Mouse (Mus musculus) small intestine, adult 2 months (tissue): Measurements from ENCODE around the gene Olfml3. TPM values are rescaled to one million over a fixed set of nuclear protein-coding genes. Genes with fewer than 3 reads are reported as not detected.
A peak's percentile ranks its signal among the peaks of the same experiment; 100 is the strongest.

Experiments
- H3K27ac ChIP-seq: fragments of 200-500 bp; 2 replicates; pipeline ENCODE4 v1.5.1; 2012; ENCODE audit warnings: low read depth, low read length, control low read depth, inconsistent platforms; ENCODE audit not compliant: insufficient read depth
- H3K27me3 ChIP-seq: fragments of 200-500 bp; 2 replicates; pipeline ENCODE4 v1.6.1; 2012; ENCODE audit warnings: mild to moderate bottlenecking, moderate library complexity, low read length, inconsistent platforms; ENCODE audit not compliant: control insufficient read depth, insufficient read depth
- H3K36me3 ChIP-seq: fragments of 200-500 bp; 2 replicates; pipeline ENCODE4 v1.6.1; 2012; ENCODE audit warnings: mild to moderate bottlenecking, low read length, control low read depth, inconsistent platforms; ENCODE audit not compliant: control insufficient read depth, insufficient read depth
- H3K4me1 ChIP-seq: fragments of 200-500 bp; 2 replicates; pipeline ENCODE4 v1.6.1; 2012; ENCODE audit warnings: low read length, inconsistent platforms, mixed read lengths; ENCODE audit not compliant: control insufficient read depth, insufficient read depth, insufficient read length
- H3K4me3 ChIP-seq: fragments of 200-500 bp; 2 replicates; pipeline ENCODE4 v1.5.1; 2012; ENCODE audit warnings: low read depth, mild to moderate bottlenecking, control low read depth, inconsistent platforms, low read length, moderate library complexity
- CTCF ChIP-seq: fragments of 200-500 bp; IDR thresholded peaks from 2 replicates; pipeline ENCODE4 v1.5.1; 2012; ENCODE audit warnings: low read depth, mild to moderate bottlenecking, control low read depth, inconsistent platforms, low read length, moderate library complexity, mixed read lengths; ENCODE audit not compliant: insufficient replicate concordance, insufficient read length; ENCODE audit errors: extremely low read depth
- POLR2A ChIP-seq: fragments of 200-500 bp; IDR thresholded peaks from 2 replicates; pipeline ENCODE4 v1.6.1; 2012; ENCODE audit warnings: low read depth, mild to moderate bottlenecking, control low read depth, inconsistent platforms, low read length, moderate library complexity
- WGBS: fragments of 180-500 bp; shearing (Covaris S2); methylation state at CpG from one replicate; pipeline ENCODE4 v1.1.7; 2018; 5-methylcytosine and 5-hydroxymethylcytosine counted together
- polyA plus RNA-seq: library from polyadenylated mRNA; depleted of rRNA; stranded (reverse); fragments of >200 nt; gene quantifications from 2 replicates; pipeline ENCODE4 v1.2.3, GENCODE M21; 2012

Gene Olfml3
- polyA plus RNA-seq, 1 experiment: 5.7 TPM

- no peaks in the 10 kb centered on the region for H3K27me3 ChIP-seq
- WGBS: 69% methylated on average over 5 of the region's 5 CpGs
- peaks cover 30% of the 10 kb centered on the region for H3K36me3 ChIP-seq
- TF ChIP-seq POLR2A: no peak
- TF ChIP-seq CTCF: no peak
- no peaks in the 10 kb centered on the region; the same call in 1 of the 2 replicates for H3K4me1 ChIP-seq
- no peak overlapping the region for H3K4me3 ChIP-seq
- H3K27ac ChIP-seq: no peak overlapping the region
Measured at GRCm38 (mm10) chr3:103740342-103740741, 2.5 kb upstream of the Olfml3 start.

DNA sequence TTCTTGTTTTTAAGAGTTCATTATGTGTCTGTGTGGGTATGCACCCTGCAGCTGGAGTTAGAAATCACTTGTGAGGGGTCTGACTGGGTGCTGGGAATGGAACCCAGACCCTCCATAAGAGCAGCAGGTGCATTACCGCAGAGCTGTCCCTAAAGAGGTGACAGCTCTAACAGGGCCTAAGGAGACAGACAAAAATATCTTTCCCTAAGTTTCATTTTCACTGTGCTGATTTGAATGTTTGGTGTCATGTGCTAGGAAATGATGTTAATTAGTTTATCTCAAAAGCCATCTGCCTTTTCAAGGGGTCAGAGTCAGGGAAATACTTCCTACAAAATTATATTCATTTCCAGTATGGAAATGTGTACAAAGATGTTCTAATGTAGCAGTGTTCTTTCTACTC, 1.5 kb upstream of the Olfml3 start, which contains the start of gene Gm10964:
Gene Gm10964, plus strand, starts transcription at position 38 of the 400 bp plus-strand sequence.
- Histone ChIP-seq H3K36me3 (peaks cover 21% of the 10 kb centered on the region), H3K4me1 (no peaks in the 10 kb centered on the region), H3K27ac (peak within 1 kb of the TSS; percentile 36), H3K27me3 (no peaks in the 10 kb centered on the region), H3K4me3 (no peak within 1 kb of the TSS)
- TF ChIP-seq CTCF (no peak), POLR2A (no peak)
- WGBS: 92% methylated on average over 1 of the region's 1 CpGs

- WGBS: 43% methylated on average over 16 of the region's 16 CpGs
- peak overlapping the region; percentile 50 for H3K4me3 ChIP-seq
Measured at GRCm38 (mm10) chr3:103737061-103737754, 593 bp downstream of the Olfml3 start.

GRCm38 (mm10) chr3:103735776-103736600, 1.8 kb downstream of the Olfml3 start:
- 86% methylated on average over 28 of the region's 28 CpGs for WGBS
- peak overlapping the region; percentile 14 for H3K4me3 ChIP-seq
- no peaks in the 10 kb centered on the region; the same call in 1 of the 2 replicates for H3K36me3 ChIP-seq
- no peaks in the 10 kb centered on the region for H3K27me3 ChIP-seq
- H3K27ac ChIP-seq: 0 out of 2 replicates have a peak overlapping the region, but pooled peaks have one; percentile 70
- TF ChIP-seq CTCF (no peak), POLR2A (no peak)
- 0 out of 2 replicates have a peak, but pooled peaks cover 3% of the 10 kb centered on the region for H3K4me1 ChIP-seq

More at GRCm38 (mm10) chr3:103737061-103737754, 593 bp downstream of the Olfml3 start:
- peaks cover 8% of the 10 kb centered on the region; the same call in 1 of the 2 replicates for H3K36me3 ChIP-seq
- TF ChIP-seq POLR2A (no peak), CTCF (no peak)
- 0 out of 2 replicates have a peak, but pooled peaks cover 3% of the 10 kb centered on the region for H3K4me1 ChIP-seq
- H3K27me3 ChIP-seq: no peaks in the 10 kb centered on the region
- H3K27ac ChIP-seq: peak overlapping the region; percentile 70

DNA sequence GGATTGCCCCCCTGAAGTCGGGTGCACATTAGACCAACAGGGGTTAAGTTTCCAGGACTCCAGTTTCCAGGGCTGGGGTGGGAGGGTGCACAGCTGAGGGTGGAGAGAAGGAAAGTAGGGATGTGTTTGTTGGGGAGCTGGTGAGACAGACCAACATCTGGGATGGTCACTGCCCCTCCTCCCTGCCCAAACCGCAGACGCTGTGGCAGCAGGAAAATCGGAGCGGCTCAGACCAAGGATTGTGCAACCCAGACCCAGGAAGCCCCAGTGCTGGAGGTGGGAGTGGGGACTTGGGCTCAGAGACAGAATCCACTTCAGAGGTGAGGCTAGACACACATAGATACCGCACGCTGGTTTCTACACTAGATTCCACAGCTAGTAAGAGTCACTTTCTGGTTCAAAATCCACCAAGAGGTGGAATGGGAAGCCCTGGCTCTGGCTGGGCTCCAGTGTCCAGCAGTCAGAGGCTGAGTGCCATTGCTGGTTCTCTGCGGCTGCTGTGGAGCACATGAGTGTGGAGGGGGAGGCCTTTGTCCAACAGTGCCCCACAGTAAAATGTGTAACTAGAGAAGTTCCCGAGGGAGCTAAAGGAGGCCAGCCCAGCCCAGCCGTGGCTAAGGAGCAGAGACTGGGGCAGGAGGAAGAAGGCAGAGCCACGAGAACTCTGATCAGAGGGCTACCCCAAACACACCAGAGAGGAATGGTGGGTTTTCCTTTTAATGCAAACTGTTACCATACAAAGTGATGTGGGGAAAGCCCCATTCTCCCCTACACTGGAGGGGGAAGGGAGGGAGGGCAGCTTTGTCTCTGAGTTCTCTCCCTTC, 2.9 kb downstream of the Olfml3 start:
- Histone ChIP-seq H3K27ac (0 out of 2 replicates have a peak overlapping the region, but pooled peaks have one; percentile 4), H3K4me1 (0 out of 2 replicates have a peak, but pooled peaks cover 3% of the 10 kb centered on the region), H3K36me3 (no peaks in the 10 kb centered on the region; the same call in 1 of the 2 replicates), H3K27me3 (no peaks in the 10 kb centered on the region), H3K4me3 (no peak overlapping the region)
- WGBS: 31% methylated on average over 11 of the region's 11 CpGs
- TF ChIP-seq CTCF (no peak), POLR2A (no peak)

- no peaks in the 10 kb centered on the region for H3K27me3 ChIP-seq
- no peaks in the 10 kb centered on the region; the same call in 1 of the 2 replicates for H3K36me3 ChIP-seq
- no peak overlapping the region for H3K4me3 ChIP-seq
- WGBS: 66% methylated on average over 19 of the region's 19 CpGs
- H3K4me1 ChIP-seq: 0 out of 2 replicates have a peak, but pooled peaks cover 3% of the 10 kb centered on the region
- no peak for TF ChIP-seq POLR2A
- no peak for TF ChIP-seq CTCF
- no peak overlapping the region for H3K27ac ChIP-seq
Measured at GRCm38 (mm10) chr3:103733799-103734695, 3.8 kb downstream of the Olfml3 start.
